8 mouse cellular contexts compared by ENCODE assay signal in genomic region chr7:3331581-3332223, GRCm38 (mm10). TPM values are rescaled to one million over a fixed set of nuclear protein-coding genes. Genes with fewer than 3 reads are reported as not detected.
DNase-seq lines count a peak whose midpoint lies in the region; ATAC-seq and TF ChIP-seq lines count a peak whose summit lies in the region.

No protein-coding gene starts in this region.

- peak overlapping the region; percentile 57 for H3K4me3 ChIP-seq in intestine, embryonic 15.5 days (replicated peaks)
- H3K4me3 ChIP-seq in midbrain, embryonic 11.5 days (ENCODE audit: low read depth, low read length): peak overlapping the region; percentile 64
- H3K4me3 ChIP-seq in small intestine, adult 2 months (ENCODE audit: low read depth, low read length): peak overlapping the region; percentile 24

- no peaks in the 10 kb centered on the region for H3K9me3 ChIP-seq in intestine, embryonic 15.5 days
- H3K9me3 ChIP-seq in midbrain, embryonic 11.5 days (ENCODE audit: control insufficient read depth, low read length): no peaks in the 10 kb centered on the region

- 0 out of 2 replicates have a peak, but pooled peaks cover 4% of the 10 kb centered on the region for H3K4me1 ChIP-seq in intestine, embryonic 15.5 days (replicated peaks)
- peaks cover 12% of the 10 kb centered on the region for H3K4me1 ChIP-seq in midbrain, embryonic 11.5 days (ENCODE audit: control insufficient read depth, insufficient read depth, low read length)
- no peaks in the 10 kb centered on the region for H3K4me1 ChIP-seq in small intestine, adult 2 months (ENCODE audit: control insufficient read depth, insufficient read depth, insufficient read length, low read length)

- no peak for TF ChIP-seq POLR2A in small intestine, adult 2 months (IDR thresholded peaks at IDR 0.05; ENCODE audit: low read depth, low read length)

- peak overlapping the region; percentile 86 for H3K27ac ChIP-seq in intestine, embryonic 15.5 days
- H3K27ac ChIP-seq in midbrain, embryonic 11.5 days (ENCODE audit: low read depth, low read length): peak overlapping the region; percentile 83
- H3K27ac ChIP-seq in small intestine, adult 2 months (ENCODE audit: insufficient read depth, low read depth, low read length): no peak overlapping the region

- no peak for TF ChIP-seq CTCF in small intestine, adult 2 months (IDR thresholded peaks at IDR 0.05; ENCODE audit: extremely low read depth, insufficient read length, insufficient replicate concordance, low read depth, low read length)

- no peaks in the 10 kb centered on the region for H3K36me3 ChIP-seq in intestine, embryonic 15.5 days
- no peaks in the 10 kb centered on the region for H3K36me3 ChIP-seq in midbrain, embryonic 11.5 days (ENCODE audit: control insufficient read depth, insufficient read depth, low read length)
- no peaks in the 10 kb centered on the region for H3K36me3 ChIP-seq in small intestine, adult 2 months (ENCODE audit: control insufficient read depth, insufficient read depth, low read length)

- DNase-seq in adrenal gland, adult 2 months: peak; percentile 52
- DNase-seq in embryo, embryonic 10.5 days (ENCODE audit: low spot score): peak; percentile 91
- DNase-seq in gastrocnemius, postnatal 25 days: peak; percentile 68
- peak; percentile 78 to 90 for DNase-seq in left cerebral cortex, adult 9 months (ENCODE audit: low spot score in 2 of 2)
- DNase-seq in midbrain, embryonic 11.5 days (ENCODE audit: low spot score, missing footprints): peak; percentile 98

- peak overlapping the region; percentile 65 for H3K4me2 ChIP-seq in intestine, embryonic 15.5 days (replicated peaks)
- H3K4me2 ChIP-seq in midbrain, embryonic 11.5 days: peak overlapping the region; percentile 77

- H3K9ac ChIP-seq in intestine, embryonic 15.5 days: peak overlapping the region; percentile 20; the same call in 1 of the 2 replicates
- peak overlapping the region; percentile 77 for H3K9ac ChIP-seq in midbrain, embryonic 11.5 days (ENCODE audit: low read length)

- 0% methylated on average over 26 of the region's 27 CpGs for WGBS in intestine, embryonic 15.5 days
- under 1% methylated on average over 26 of the region's 27 CpGs for WGBS in midbrain, embryonic 11.5 days
- WGBS in small intestine, adult 2 months: 2% methylated on average over 27 of the region's 27 CpGs

- peak; percentile 92 for ATAC-seq in intestine, embryonic 15.5 days
- ATAC-seq in midbrain, embryonic 11.5 days (ENCODE audit: low FRiP score): peak; percentile 94
- no peak for ATAC-seq in CD4-positive, CD25-positive, alpha-beta regulatory T cell, adult 4 months

- peaks cover 6% of the 10 kb centered on the region for H3K27me3 ChIP-seq in intestine, embryonic 15.5 days (replicated peaks)
- 0 out of 2 replicates have a peak, but pooled peaks cover 5% of the 10 kb centered on the region for H3K27me3 ChIP-seq in midbrain, embryonic 11.5 days (ENCODE audit: control insufficient read depth, insufficient read depth, low read length)
- H3K27me3 ChIP-seq in small intestine, adult 2 months (ENCODE audit: control insufficient read depth, insufficient read depth, low read length): peaks cover 28% of the 10 kb centered on the region

RNA-seq across cellular contexts. Expression of gene Cacng7, which starts 1.1 kb away (rescaled TPM):
- total RNA-seq in adrenal gland, adult 2 months (2021): 10 to 100 TPM in 1 of 2 experiments, 1 to 10 TPM in 1; 9.1 to 14.2 TPM
- 11.4 and 14.8 TPM in 2 replicates for polyA plus RNA-seq in adrenal gland, adult 2 months (2012; rRNA removed)
- 1 to 10 TPM; 6.7 to 7.7 TPM for total RNA-seq in gastrocnemius, postnatal 25 days (2021)
- 1.2 and 1.8 TPM in 2 replicates for polyA plus RNA-seq in intestine, embryonic 15.5 days (2015; fragmentation: Nextera tagmentation; extraction: Ambion mirVana)
- 4.2 and 4.4 TPM in 2 replicates for polyA plus RNA-seq in midbrain, embryonic 11.5 days (2014; fragmentation: Nextera tagmentation; extraction: Ambion mirVana)
- polyA plus RNA-seq in small intestine, adult 2 months (2012; rRNA removed): 7.5 and 8.8 TPM in 2 replicates
- polyA plus RNA-seq in CD4-positive, CD25-positive, alpha-beta regulatory T cell, adult 4 months (2017; shearing (Covaris generic)): not detected

RNA-seq across cellular contexts. Expression of gene Prkcg, which starts 42.7 kb away (rescaled TPM):
- 1 to 10 TPM in 1 of 2 experiments, under 1 TPM in 1; 0.32 to 1.5 TPM for total RNA-seq in adrenal gland, adult 2 months (2021)
- 1.5 and 1.6 TPM in 2 replicates for polyA plus RNA-seq in adrenal gland, adult 2 months (2012; rRNA removed)
- 1 to 10 TPM; 1.3 TPM for total RNA-seq in gastrocnemius, postnatal 25 days (2021)
- polyA plus RNA-seq in intestine, embryonic 15.5 days (2015; fragmentation: Nextera tagmentation; extraction: Ambion mirVana): 0.27 and 0.45 TPM in 2 replicates
- 0.31 and 0.77 TPM in 2 replicates for polyA plus RNA-seq in midbrain, embryonic 11.5 days (2014; fragmentation: Nextera tagmentation; extraction: Ambion mirVana)
- polyA plus RNA-seq in small intestine, adult 2 months (2012; rRNA removed): 0.60 and 1.0 TPM in 2 replicates
- polyA plus RNA-seq in CD4-positive, CD25-positive, alpha-beta regulatory T cell, adult 4 months (2017; shearing (Covaris generic)): not detected

RNA-seq across cellular contexts. Expression of gene Myadm, which starts 42.8 kb away (rescaled TPM):
- total RNA-seq in adrenal gland, adult 2 months (2021): 10 to 100 TPM; 65.1 to 90.8 TPM
- 199 and 200 TPM in 2 replicates for polyA plus RNA-seq in adrenal gland, adult 2 months (2012; rRNA removed)
- 10 to 100 TPM; 31.7 to 45.4 TPM for total RNA-seq in gastrocnemius, postnatal 25 days (2021)
- 131 and 135 TPM in 2 replicates for polyA plus RNA-seq in intestine, embryonic 15.5 days (2015; fragmentation: Nextera tagmentation; extraction: Ambion mirVana)
- 38.1 and 41.2 TPM in 2 replicates for polyA plus RNA-seq in midbrain, embryonic 11.5 days (2014; fragmentation: Nextera tagmentation; extraction: Ambion mirVana)
- 132 and 142 TPM in 2 replicates for polyA plus RNA-seq in small intestine, adult 2 months (2012; rRNA removed)
- polyA plus RNA-seq in CD4-positive, CD25-positive, alpha-beta regulatory T cell, adult 4 months (2017; shearing (Covaris generic)): 1 to 10 TPM; 7.5 to 7.8 TPM

RNA-seq across cellular contexts. Expression of gene Cacng8, which starts 58.8 kb away (rescaled TPM):
- 1 to 10 TPM; 2.7 to 6.9 TPM for total RNA-seq in adrenal gland, adult 2 months (2021)
- 4.5 and 5.6 TPM in 2 replicates for polyA plus RNA-seq in adrenal gland, adult 2 months (2012; rRNA removed)
- not detected for total RNA-seq in gastrocnemius, postnatal 25 days (2021)
- polyA plus RNA-seq in intestine, embryonic 15.5 days (2015; fragmentation: Nextera tagmentation; extraction: Ambion mirVana): 2.0 and 2.2 TPM in 2 replicates
- 4.0 and 4.7 TPM in 2 replicates for polyA plus RNA-seq in midbrain, embryonic 11.5 days (2014; fragmentation: Nextera tagmentation; extraction: Ambion mirVana)
- 0.60 and 0.77 TPM in 2 replicates for polyA plus RNA-seq in small intestine, adult 2 months (2012; rRNA removed)
- polyA plus RNA-seq in CD4-positive, CD25-positive, alpha-beta regulatory T cell, adult 4 months (2017; shearing (Covaris generic)): not detected
